Mouse (Mus musculus) brown adipose tissue, adult 24 weeks (tissue): ENCODE data around the gene Tubb4b. TPM values are rescaled to one million over a fixed set of nuclear protein-coding genes. Genes with fewer than 3 reads are reported as not detected.

Experiments
- H3K27ac ChIP-seq: fragments of 200-500 bp; replicated peaks from 2 replicates; pipeline ENCODE4 v1.5.1; 2012; ENCODE audit warnings: low read depth, mild to moderate bottlenecking, low read length
- H3K4me1 ChIP-seq: fragments of 200-500 bp; 2 replicates; pipeline ENCODE4 v1.6.1; 2012; ENCODE audit warnings: low read length, mixed read lengths; ENCODE audit not compliant: control insufficient read depth, insufficient read depth, insufficient read length
- H3K4me3 ChIP-seq: fragments of 200-500 bp; 2 replicates; pipeline ENCODE4 v1.5.1; 2012; ENCODE audit warnings: low read depth, mild to moderate bottlenecking, low read length, moderate library complexity; ENCODE audit not compliant: insufficient read depth
- polyA plus RNA-seq: library from polyadenylated mRNA; stranded (reverse); fragments of >200 nt; gene quantifications from 2 replicates; pipeline ENCODE4 v1.2.4, GENCODE M21; 2012; ENCODE audit not compliant: missing spikeins, insufficient read depth, insufficient read length

Gene Tubb4b
- polyA plus RNA-seq, 1 experiment, result 193 TPM

- no peak overlapping the region for H3K4me3 ChIP-seq
- H3K4me1 ChIP-seq, result peaks cover 3% of the 10 kb centered on the region; the same call in 1 of the 2 replicates
- H3K27ac ChIP-seq, result no peak overlapping the region
Measured at GRCm38 (mm10) chr2:25237522-25237921, 13.0 kb upstream of the Tubb4b start.

- Histone ChIP-seq H3K4me1 (peaks cover 3% of the 10 kb centered on the region; the same call in 1 of the 2 replicates), H3K27ac (no peak within 1 kb of the TSS), H3K4me3 (no peak within 1 kb of the TSS)
Measured at GRCm38 (mm10) chr2:25236614-25237013, 12.1 kb upstream of the Tubb4b start, which contains the start of gene Rnf224. Gene Rnf224 (minus strand): TSS chr2:25236787.

- H3K4me1 ChIP-seq, result no peaks in the 10 kb centered on the region
- no peak overlapping the region for H3K27ac ChIP-seq
- no peak overlapping the region for H3K4me3 ChIP-seq
Measured at GRCm38 (mm10) chr2:25234551-25235220, 10.2 kb upstream of the Tubb4b start.

GRCm38 (mm10) chr2:25234050-25234449 is 9.5 kb upstream of the Tubb4b start, which contains the start of gene Slc34a3:
Gene Slc34a3 (minus strand): TSS chr2:25234364.
- Histone ChIP-seq H3K27ac (no peak within 1 kb of the TSS), H3K4me3 (no peak within 1 kb of the TSS), H3K4me1 (no peaks in the 10 kb centered on the region)

GRCm38 (mm10) chr2:25233421-25233820 is 8.9 kb upstream of the Tubb4b start:
- Histone ChIP-seq H3K27ac (no peak overlapping the region), H3K4me3 (no peak overlapping the region), H3K4me1 (no peaks in the 10 kb centered on the region)

- Histone ChIP-seq H3K4me1 (peaks cover 5% of the 10 kb centered on the region), H3K4me3 (no peak overlapping the region), H3K27ac (no peak overlapping the region)
Measured at GRCm38 (mm10) chr2:25231038-25231437, 6.5 kb upstream of the Tubb4b start.

- no peak overlapping the region for H3K4me3 ChIP-seq
- H3K27ac ChIP-seq, result no peak overlapping the region
- peaks cover 6% of the 10 kb centered on the region for H3K4me1 ChIP-seq
Measured at GRCm38 (mm10) chr2:25230581-25230980, 6.1 kb upstream of the Tubb4b start.

DNA sequence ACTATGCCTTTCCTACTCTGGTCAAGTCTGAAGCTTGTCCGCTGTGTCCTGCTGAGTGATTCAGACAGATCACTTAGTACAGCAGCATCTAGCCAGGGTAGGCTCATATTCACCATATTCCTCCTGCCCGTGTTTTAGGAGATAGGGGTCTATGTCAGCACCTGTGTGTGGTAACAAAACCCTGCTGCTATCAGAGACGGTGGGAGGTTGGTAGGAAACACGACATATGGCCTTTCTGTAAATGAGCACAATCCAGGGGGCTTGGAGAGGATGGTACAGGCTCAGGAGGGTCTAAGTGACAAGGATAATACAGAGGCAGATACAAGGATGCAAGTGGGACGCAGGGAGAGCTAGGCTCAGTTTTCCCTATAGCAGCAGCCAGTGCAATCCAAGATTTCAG is 5.1 kb upstream of the Tubb4b start:
- H3K4me1 ChIP-seq, result peaks cover 9% of the 10 kb centered on the region
- no peak overlapping the region for H3K4me3 ChIP-seq
- H3K27ac ChIP-seq, result no peak overlapping the region

DNA sequence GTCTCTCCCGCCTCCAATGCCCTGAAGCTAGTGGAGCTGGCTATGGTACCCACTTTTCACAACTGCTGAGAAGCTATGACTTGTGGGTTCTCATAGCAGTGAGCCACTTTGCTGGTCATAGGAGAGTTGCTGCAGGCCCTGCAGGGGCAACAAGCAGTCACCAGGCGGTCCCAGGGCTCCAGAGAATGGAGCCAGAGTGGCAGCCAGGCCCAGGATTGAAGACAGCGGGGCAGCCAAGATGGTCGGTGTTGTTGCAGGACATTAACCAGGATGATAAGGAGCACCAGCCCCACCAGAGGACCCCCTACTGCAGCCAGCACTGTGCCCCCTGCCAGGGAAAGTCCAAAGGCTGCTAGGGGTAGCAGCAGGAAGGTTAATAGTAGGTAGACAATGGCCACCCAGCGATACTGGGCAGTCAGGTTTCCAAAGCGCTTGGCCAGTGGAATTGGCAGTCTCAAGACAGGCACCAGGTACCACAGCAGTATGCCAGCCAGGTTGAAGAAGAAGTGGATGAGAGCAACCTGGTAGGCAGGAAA is 4.6 kb upstream of the Tubb4b start:
- Histone ChIP-seq H3K4me1 (peaks cover 9% of the 10 kb centered on the region), H3K4me3 (no peak overlapping the region), H3K27ac (peak overlapping the region; percentile 12; the same call in 1 of the 2 replicates)

GRCm38 (mm10) chr2:25228431-25228889 is 4.0 kb upstream of the Tubb4b start:
- Histone ChIP-seq H3K4me3 (peak overlapping the region; percentile 40), H3K27ac (0 out of 2 replicates have a peak overlapping the region, but pooled peaks have one; percentile 23), H3K4me1 (peaks cover 9% of the 10 kb centered on the region)

GRCm38 (mm10) chr2:25227406-25227805 is 2.9 kb upstream of the Tubb4b start:
- Histone ChIP-seq H3K4me1 (peaks cover 9% of the 10 kb centered on the region), H3K4me3 (no peak overlapping the region), H3K27ac (peak overlapping the region; percentile 66)

DNA sequence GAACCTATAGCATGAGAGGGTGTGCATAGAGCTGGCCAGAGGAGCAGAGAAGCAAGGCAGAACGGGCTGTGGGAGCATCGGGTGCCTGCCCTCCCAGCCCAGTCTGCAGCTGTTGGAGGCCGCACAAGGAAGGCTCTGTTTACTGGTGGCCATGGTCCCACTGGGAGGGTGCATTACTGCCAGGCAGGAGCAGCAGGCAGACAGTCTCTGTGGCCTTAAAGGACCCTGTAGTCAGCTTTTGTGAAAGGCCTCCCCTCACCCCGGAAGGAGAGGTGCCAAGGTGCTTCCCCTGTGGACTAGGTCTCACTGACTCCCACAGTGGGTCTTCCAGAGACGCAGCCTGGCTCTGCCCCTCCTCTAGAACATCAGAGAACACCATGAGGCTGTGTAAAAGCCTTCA is 2.4 kb upstream of the Tubb4b start:
- Histone ChIP-seq H3K4me3 (no peak overlapping the region), H3K27ac (peak overlapping the region; percentile 66)

GRCm38 (mm10) chr2:25225811-25226379 is 1.4 kb upstream of the Tubb4b start:
- Histone ChIP-seq H3K4me1 (peaks cover 11% of the 10 kb centered on the region), H3K4me3 (no peak overlapping the region), H3K27ac (peak overlapping the region; percentile 65)

More for the DNA sequence above, 2.4 kb upstream of the Tubb4b start:
- peaks cover 11% of the 10 kb centered on the region for H3K4me1 ChIP-seq

DNA sequence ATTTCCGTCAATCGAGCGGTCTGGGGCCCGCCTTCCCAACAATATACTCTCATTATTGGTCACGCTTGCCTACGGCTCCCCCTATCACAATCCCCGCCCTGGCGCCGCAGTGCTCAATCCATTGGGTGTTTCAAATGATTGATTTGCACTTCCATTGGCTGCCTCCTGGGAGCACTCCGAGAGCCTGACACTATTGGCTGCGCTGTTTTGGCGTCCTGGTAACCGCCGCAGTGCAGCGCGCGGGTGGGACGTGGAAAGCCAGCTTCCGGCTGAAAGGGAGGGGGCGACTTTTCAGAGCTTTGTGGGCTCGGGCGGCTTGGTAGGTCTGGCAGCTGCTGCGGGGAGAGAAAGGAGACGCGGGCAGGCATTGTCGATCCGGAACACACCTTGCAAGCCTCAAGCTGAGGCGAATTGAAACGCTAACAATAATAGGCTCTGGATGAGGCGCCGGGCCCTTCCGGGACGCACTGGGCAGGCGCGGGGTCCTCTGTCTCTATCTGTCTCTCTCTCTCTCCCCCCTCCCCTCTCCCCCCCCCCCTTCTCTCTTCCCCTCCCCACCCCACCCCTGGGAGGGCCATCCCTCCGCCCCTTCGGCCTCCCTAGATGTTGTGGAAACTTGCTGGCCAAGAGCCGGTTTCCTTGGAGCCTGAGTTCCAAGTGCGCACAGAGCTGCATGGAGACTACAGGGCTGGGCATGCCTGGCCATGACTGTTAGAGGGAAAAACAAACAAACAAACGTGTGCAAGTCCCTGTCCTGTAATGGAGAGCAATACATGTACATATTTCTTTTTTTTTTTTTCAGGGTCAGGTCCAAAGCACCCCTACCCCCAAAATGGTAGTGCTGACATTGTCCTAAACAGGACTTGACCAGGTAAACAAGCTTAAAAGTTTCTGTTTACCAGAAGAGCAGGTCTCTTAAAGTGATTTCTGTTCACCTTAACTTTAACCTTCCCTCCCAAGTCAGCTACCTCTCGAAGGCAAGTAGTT is 557 bp upstream of the Tubb4b start:
- Histone ChIP-seq H3K4me3 (peak overlapping the region; percentile 76), H3K27ac (peak overlapping the region; percentile 90), H3K4me1 (peaks cover 11% of the 10 kb centered on the region)
